Mouse (Mus musculus) MEL (cell line): ENCODE measurements around the gene Fxyd5.

ENCODE experiments used
- CTCF ChIP-seq, 3 experiments: IDR thresholded peaks in 2 of 3; conservative IDR thresholded peaks in 1 of 3; 2 replicates each; pipeline ENCODE4 v1.5.1; 2011 to 2012; ENCODE audit warnings: low read length in 3 of 3, low read depth in 2 of 3, mild to moderate bottlenecking in 2 of 3, improper control_type of control experiment in 1 of 3, inconsistent platforms in 1 of 3, mixed read lengths in 1 of 3, moderate library complexity in 1 of 3; ENCODE audit not compliant: control insufficient read depth in 1 of 3, insufficient read depth in 1 of 3, poor library complexity in 1 of 3, severe bottlenecking in 1 of 3
- ELF1 ChIP-seq: IDR thresholded peaks from 2 replicates; pipeline ENCODE4 v1.6.1; 2014; ENCODE audit warnings: low read depth, mild to moderate bottlenecking, inconsistent platforms, low read length, improper control_type of control experiment, moderate library complexity
- EP300 ChIP-seq, 2 experiments: IDR thresholded peaks; 2 replicates each; pipeline ENCODE4 v1.6.1; 2011; ENCODE audit warnings: improper control_type of control experiment in 2 of 2, low read length in 2 of 2, low read depth in 1 of 2, mild to moderate bottlenecking in 1 of 2
- GABPA ChIP-seq: IDR thresholded peaks from 2 replicates; pipeline ENCODE4 v1.6.1; 2012; ENCODE audit warnings: low read depth, mild to moderate bottlenecking, inconsistent platforms, low read length, improper control_type of control experiment, moderate library complexity
- MAX ChIP-seq: IDR thresholded peaks from 2 replicates; pipeline ENCODE4 v1.6.1; 2011; ENCODE audit warnings: low read length, improper control_type of control experiment
- MXI1 ChIP-seq: IDR thresholded peaks from 2 replicates; pipeline ENCODE4 v1.6.1; 2011; ENCODE audit warnings: mild to moderate bottlenecking, low read depth, low read length, improper control_type of control experiment
- NELFE ChIP-seq: IDR thresholded peaks from 2 replicates; pipeline ENCODE4 v1.6.1; 2011; ENCODE audit warnings: low read depth, low read length, improper control_type of control experiment
- POLR2A ChIP-seq, 2 experiments: IDR thresholded peaks; 2 replicates each; pipeline ENCODE4 v1.6.1; 2011 to 2012; ENCODE audit warnings: low read length in 2 of 2, mild to moderate bottlenecking in 2 of 2, control low read depth in 1 of 2, improper control_type of control experiment in 1 of 2, low read depth in 1 of 2, moderate library complexity in 1 of 2; ENCODE audit not compliant: control insufficient read depth in 1 of 2, insufficient read depth in 1 of 2, poor library complexity in 1 of 2
- RAD21 ChIP-seq: IDR thresholded peaks from 2 replicates; pipeline ENCODE4 v1.6.1; 2011; ENCODE audit warnings: mild to moderate bottlenecking, low read depth, low read length, improper control_type of control experiment
- USF2 ChIP-seq, 2 experiments: IDR thresholded peaks; 2 replicates each; pipeline ENCODE4 v1.6.1; 2011 to 2012; ENCODE audit warnings: improper control_type of control experiment in 2 of 2, low read length in 2 of 2, borderline replicate concordance in 1 of 2, inconsistent platforms in 1 of 2, low read depth in 1 of 2, mild to moderate bottlenecking in 1 of 2; ENCODE audit not compliant: insufficient read depth in 1 of 2
- ZC3H11A ChIP-seq: IDR thresholded peaks from 2 replicates; pipeline ENCODE4 v1.6.1; 2012; ENCODE audit warnings: low read depth, mild to moderate bottlenecking, inconsistent platforms, low read length, improper control_type of control experiment
- ZKSCAN1 ChIP-seq: IDR thresholded peaks from 2 replicates; pipeline ENCODE4 v1.6.1; 2012; ENCODE audit warnings: low read depth, mild to moderate bottlenecking, inconsistent platforms, low read length, improper control_type of control experiment, moderate library complexity

- no peak for TF ChIP-seq GABPA
- TF ChIP-seq MAX: no peak
- no peak for TF ChIP-seq POLR2A (IDR thresholded peaks at IDR 0.05; ENCODE audit: control insufficient read depth in 1 of 2, insufficient read depth in 1 of 2, low read depth in 1 of 2, low read length in 2 of 2, poor library complexity in 1 of 2)
- TF ChIP-seq MXI1: no peak
- TF ChIP-seq CTCF (IDR thresholded peaks at IDR 0.05 in 2 of 3, conservative IDR thresholded peaks at IDR 0.05 in 1 of 3; ENCODE audit: control insufficient read depth in 1 of 3, insufficient read depth in 1 of 3, low read depth in 2 of 3, low read length in 3 of 3, poor library complexity in 1 of 3, severe bottlenecking in 1 of 3): no peak
- TF ChIP-seq NELFE: no peak
- no peak for TF ChIP-seq ZKSCAN1
- TF ChIP-seq ZC3H11A: no peak
- TF ChIP-seq USF2 (IDR thresholded peaks at IDR 0.05; ENCODE audit: borderline replicate concordance in 1 of 2, insufficient read depth in 1 of 2, low read depth in 1 of 2, low read length in 2 of 2): no peak
- TF ChIP-seq RAD21: no peak
- no peak for TF ChIP-seq EP300 (IDR thresholded peaks at IDR 0.05; ENCODE audit: low read depth in 1 of 2, low read length in 2 of 2)
- no peak for TF ChIP-seq ELF1
Measured at GRCm38 (mm10) chr7:31073546-31073945, 31.3 kb upstream of the Fxyd5 start.
